Mouse (Mus musculus): ENCODE measurements around the gene Haao.

GRCm38 (mm10) chr17:83860224-83860623 is 12.5 kb upstream of the Haao start:
- TF ChIP-seq ZC3H11A (IDR thresholded peaks at IDR 0.05; ENCODE audit: borderline replicate concordance, low read depth, low read length) (no peak), MAFK (IDR thresholded peaks at IDR 0.05; ENCODE audit: insufficient read depth, low read depth, low read length) (no peak)
